Mouse (Mus musculus): Measurements from ENCODE around the gene Nfe2l1.

DNA sequence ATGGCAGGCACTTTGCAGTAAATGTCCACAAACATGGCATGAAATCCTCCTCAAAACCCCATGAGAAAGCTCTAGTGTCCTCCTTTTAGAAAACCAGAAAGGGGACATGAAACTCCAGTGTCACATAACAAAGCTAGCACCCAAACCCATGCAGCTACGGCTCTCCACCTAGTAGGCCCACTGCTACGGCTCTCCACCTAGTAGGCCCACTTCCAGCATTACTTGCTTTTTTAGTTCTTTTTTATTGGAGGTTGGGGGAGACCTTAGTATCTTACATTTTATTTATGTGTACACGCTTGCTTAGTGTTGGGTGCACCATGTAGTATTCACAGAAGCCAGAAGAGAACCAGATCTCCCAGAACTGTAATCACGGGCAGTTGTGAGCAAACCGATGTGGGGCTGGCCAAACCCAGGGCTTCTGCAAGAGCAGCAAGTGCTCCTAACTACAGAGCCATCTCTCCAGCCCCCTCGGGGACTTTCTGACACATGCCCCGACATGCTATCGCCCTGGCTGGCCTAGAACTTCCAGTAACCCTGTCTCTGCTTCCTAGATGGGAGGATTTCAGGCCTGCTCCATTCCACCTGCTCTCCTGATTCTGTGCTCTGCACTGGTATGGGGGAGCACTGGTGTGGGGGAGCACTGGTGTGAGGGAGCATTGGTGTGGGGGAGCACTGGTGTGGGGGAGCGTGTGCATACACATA is 58.3 kb downstream of the Nfe2l1 start:
- TF ChIP-seq POLR2A (IDR thresholded peaks at IDR 0.05; ENCODE audit: borderline replicate concordance, low read depth, low read length): no peak
- no peak for TF ChIP-seq CTCF (IDR thresholded peaks at IDR 0.05; ENCODE audit: low read depth, low read length)
